Mouse (Mus musculus) myocyte (in vitro differentiated cells): ENCODE results near the gene Rph3al. TPM values are rescaled to one million over a fixed set of nuclear protein-coding genes. Genes with fewer than 3 reads are reported as not detected.

Experiments used
- H3K27me3 ChIP-seq: one replicate; pipeline ENCODE4 v1.6.1; 2011; ENCODE audit not compliant: control insufficient read depth, insufficient read depth, insufficient read length
- H3K36me3 ChIP-seq: one replicate; pipeline ENCODE4 v1.6.1; 2011; ENCODE audit not compliant: control insufficient read depth, insufficient read depth
- H3K4me2 ChIP-seq: one replicate; pipeline ENCODE4 v1.6.1; 2011; ENCODE audit warnings: low read depth, control low read depth
- H3K4me3 ChIP-seq: one replicate; pipeline ENCODE4 v1.5.1; 2011; ENCODE audit warnings: mild to moderate bottlenecking, control low read depth, moderate library complexity
- H3K79me2 ChIP-seq: one replicate; pipeline ENCODE4 v1.6.1; 2011; ENCODE audit not compliant: control insufficient read depth, insufficient read depth
- H3ac ChIP-seq: one replicate; pipeline ENCODE4 v1.6.1; 2011; ENCODE audit not compliant: control insufficient read depth, insufficient read length
- CEBPB ChIP-seq: IDR thresholded peaks from 2 replicates; pipeline ENCODE4 v1.6.1; 2011; ENCODE audit warnings: mild to moderate bottlenecking, moderate library complexity; ENCODE audit not compliant: poor library complexity, insufficient read depth, severe bottlenecking
- E2F4 ChIP-seq: IDR thresholded peaks from one replicate; pipeline ENCODE4 v1.6.1; 2011; ENCODE audit warnings: mild to moderate bottlenecking, control low read depth, moderate library complexity; ENCODE audit not compliant: insufficient read depth
- MAX ChIP-seq: IDR thresholded peaks from one replicate; pipeline ENCODE4 v1.6.1; 2011; ENCODE audit warnings: low read depth, mild to moderate bottlenecking, control low read depth
- MYOD1 ChIP-seq, 3 experiments: IDR thresholded peaks; one replicate each; pipeline ENCODE4 v1.6.1; 2011; ENCODE audit warnings: control low read depth in 2 of 3, low read depth in 2 of 3, mild to moderate bottlenecking in 2 of 3, moderate library complexity in 1 of 3; ENCODE audit not compliant: insufficient read length in 2 of 3, control insufficient read depth in 1 of 3
- MYOG ChIP-seq, 3 experiments: IDR thresholded peaks; one replicate each; pipeline ENCODE4 v1.6.1; 2011; ENCODE audit warnings: control low read depth in 2 of 3, low read depth in 2 of 3, mild to moderate bottlenecking in 2 of 3; ENCODE audit not compliant: insufficient read length in 2 of 3, control insufficient read depth in 1 of 3, insufficient read depth in 1 of 3
- POLR2A ChIP-seq: IDR thresholded peaks from one replicate; pipeline ENCODE4 v1.6.1; 2011; ENCODE audit warnings: low read depth, mild to moderate bottlenecking, control low read depth, moderate library complexity; ENCODE audit not compliant: insufficient read length
- POLR2AphosphoS2 ChIP-seq: IDR thresholded peaks from one replicate; pipeline ENCODE4 v1.6.1; 2011; ENCODE audit warnings: low read depth, control low read depth; ENCODE audit not compliant: insufficient read length
- REST ChIP-seq: IDR thresholded peaks from one replicate; pipeline ENCODE4 v1.6.1; 2011; ENCODE audit warnings: mild to moderate bottlenecking, control low read depth, moderate library complexity; ENCODE audit not compliant: insufficient read depth, insufficient read length
- SRF ChIP-seq: IDR thresholded peaks from one replicate; pipeline ENCODE4 v1.6.1; 2011; ENCODE audit warnings: low read depth; ENCODE audit not compliant: control insufficient read depth, insufficient read length
- TCF12 ChIP-seq: IDR thresholded peaks from one replicate; pipeline ENCODE4 v1.6.1; 2011; ENCODE audit warnings: mild to moderate bottlenecking, control low read depth; ENCODE audit not compliant: poor library complexity, insufficient read depth, severe bottlenecking
- TCF3 ChIP-seq: IDR thresholded peaks from one replicate; pipeline ENCODE4 v1.6.1; 2011; ENCODE audit warnings: low read depth, control low read depth; ENCODE audit not compliant: insufficient read length
- USF1 ChIP-seq: IDR thresholded peaks from one replicate; pipeline ENCODE4 v1.6.1; 2011; ENCODE audit warnings: low read depth, mild to moderate bottlenecking, control low read depth, moderate library complexity
- polyA plus RNA-seq: library from polyadenylated mRNA; unstranded; fragments of >200 nt; fragmentation: generic; extraction: Trizol; gene quantifications from one replicate; pipeline ENCODE4 v1.2.1, GENCODE M21; 2012; ENCODE audit warnings: missing spikeins

Rph3al gene
- polyA plus RNA-seq, 1 experiment, result 0.05 TPM

- Histone ChIP-seq H3K36me3 (no peaks in the 10 kb centered on the region), H3K4me3 (no peak overlapping the region), H3K4me2 (no peak overlapping the region), H3K79me2 (no peaks in the 10 kb centered on the region), H3ac (no peak overlapping the region), H3K27me3 (peaks cover 29% of the 10 kb centered on the region)
- TF ChIP-seq POLR2A (no peak), MYOD1 (IDR thresholded peaks at IDR 0.05; ENCODE audit: control insufficient read depth in 1 of 3, insufficient read length in 2 of 3, low read depth in 2 of 3) (no peak), POLR2AphosphoS2 (no peak), SRF (no peak), TCF3 (no peak), MYOG (IDR thresholded peaks at IDR 0.05; ENCODE audit: control insufficient read depth in 1 of 3, insufficient read depth in 1 of 3, insufficient read length in 2 of 3, low read depth in 2 of 3) (no peak), USF1 (no peak), MAX (no peak), E2F4 (no peak), REST (no peak), TCF12 (no peak), CEBPB (no peak)
These were observed 25.1 kb downstream of the Rph3al start for GRCm38 (mm10) chr11:75912944-75913657.

DNA sequence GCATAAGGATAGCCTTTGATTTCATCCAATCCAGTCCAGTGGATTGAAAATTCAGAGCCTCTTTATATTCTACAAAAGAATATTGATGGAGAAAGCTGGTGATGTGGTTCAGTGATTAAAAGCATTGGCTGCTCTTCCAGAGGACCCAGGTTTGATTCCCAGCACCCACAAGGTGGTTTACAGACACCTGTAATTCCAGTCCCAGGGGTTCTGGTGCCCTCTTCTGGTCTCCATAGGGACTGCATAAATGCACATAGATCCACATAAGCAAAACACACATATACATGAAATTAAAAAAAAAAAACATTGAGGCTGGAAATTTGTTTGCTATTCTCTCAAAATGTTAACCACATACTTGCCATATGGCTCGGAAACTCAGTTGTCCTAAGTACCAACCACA, 26.3 kb downstream of the Rph3al start:
- no peak overlapping the region for H3ac ChIP-seq
- no peak overlapping the region for H3K4me2 ChIP-seq
- peaks cover 38% of the 10 kb centered on the region for H3K27me3 ChIP-seq
- TF ChIP-seq TCF12, result no peak
- no peaks in the 10 kb centered on the region for H3K36me3 ChIP-seq
- no peak overlapping the region for H3K4me3 ChIP-seq
- no peaks in the 10 kb centered on the region for H3K79me2 ChIP-seq

- Histone ChIP-seq H3K79me2 (no peaks in the 10 kb centered on the region), H3K27me3 (peaks cover 41% of the 10 kb centered on the region), H3K4me2 (no peak overlapping the region), H3K36me3 (no peaks in the 10 kb centered on the region), H3K4me3 (no peak overlapping the region), H3ac (no peak overlapping the region)
- TF ChIP-seq USF1, result no peak
- no peak for TF ChIP-seq TCF3
- TF ChIP-seq MAX, result no peak
- no peak for TF ChIP-seq MYOD1 (IDR thresholded peaks at IDR 0.05; ENCODE audit: control insufficient read depth in 1 of 3, insufficient read length in 2 of 3, low read depth in 2 of 3)
- TF ChIP-seq E2F4, result no peak
- TF ChIP-seq POLR2A, result no peak
- TF ChIP-seq POLR2AphosphoS2, result no peak
- no peak for TF ChIP-seq CEBPB
- TF ChIP-seq MYOG (IDR thresholded peaks at IDR 0.05; ENCODE audit: control insufficient read depth in 1 of 3, insufficient read depth in 1 of 3, insufficient read length in 2 of 3, low read depth in 2 of 3), result no peak
These were observed 28.4 kb downstream of the Rph3al start for GRCm38 (mm10) chr11:75909702-75910429.

GRCm38 (mm10) chr11:75907406-75907805, 30.8 kb downstream of the Rph3al start:
- Histone ChIP-seq H3ac (no peak overlapping the region), H3K4me3 (no peak overlapping the region), H3K79me2 (no peaks in the 10 kb centered on the region), H3K36me3 (no peaks in the 10 kb centered on the region), H3K4me2 (no peak overlapping the region), H3K27me3 (peaks cover 47% of the 10 kb centered on the region)
- TF ChIP-seq REST (no peak), MYOD1 (IDR thresholded peaks at IDR 0.05; ENCODE audit: control insufficient read depth in 1 of 3, insufficient read length in 2 of 3, low read depth in 2 of 3) (no peak), SRF (no peak), MAX (no peak), TCF12 (no peak), TCF3 (no peak), POLR2A (no peak), CEBPB (no peak), MYOG (IDR thresholded peaks at IDR 0.05; ENCODE audit: control insufficient read depth in 1 of 3, insufficient read depth in 1 of 3, insufficient read length in 2 of 3, low read depth in 2 of 3) (no peak), POLR2AphosphoS2 (no peak), E2F4 (no peak), USF1 (no peak)

DNA sequence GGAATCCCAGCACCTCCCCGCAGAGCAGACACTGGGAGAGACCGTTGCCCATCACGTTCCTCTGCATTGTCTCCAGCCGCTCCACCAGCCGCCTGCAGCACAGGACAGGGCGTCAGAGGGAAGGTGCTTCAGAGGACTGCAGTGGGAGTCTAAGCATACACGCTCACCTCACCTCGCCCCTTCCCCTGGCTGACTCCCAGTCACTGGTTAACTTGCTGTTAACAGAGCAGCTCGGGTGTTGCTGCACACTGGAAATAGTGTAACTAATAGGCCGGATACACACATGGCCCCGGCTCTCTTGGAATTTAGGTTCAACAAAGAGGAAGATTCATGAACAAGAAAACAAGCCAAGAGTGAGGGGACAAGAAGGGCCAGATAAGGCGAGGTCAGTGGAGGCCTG, 31.7 kb downstream of the Rph3al start:
- Histone ChIP-seq H3K27me3 (peaks cover 54% of the 10 kb centered on the region), H3K4me3 (no peak overlapping the region), H3K79me2 (no peaks in the 10 kb centered on the region), H3ac (no peak overlapping the region), H3K4me2 (no peak overlapping the region), H3K36me3 (no peaks in the 10 kb centered on the region)
- no peak for TF ChIP-seq TCF3
- no peak for TF ChIP-seq E2F4
- TF ChIP-seq TCF12, result no peak
- TF ChIP-seq MAX, result no peak
- TF ChIP-seq REST, result no peak
- no peak for TF ChIP-seq MYOD1 (IDR thresholded peaks at IDR 0.05; ENCODE audit: control insufficient read depth in 1 of 3, insufficient read length in 2 of 3, low read depth in 2 of 3)
- TF ChIP-seq POLR2A, result no peak
- no peak for TF ChIP-seq SRF
- no peak for TF ChIP-seq POLR2AphosphoS2
